Mouse (Mus musculus) small intestine, adult 2 months (tissue): ENCODE data around the gene Lef1.

Source experiments
- CTCF ChIP-seq: fragments of 200-500 bp; IDR thresholded peaks from 2 replicates; pipeline ENCODE4 v1.5.1; 2012; ENCODE audit warnings: low read depth, mild to moderate bottlenecking, control low read depth, inconsistent platforms, low read length, moderate library complexity, mixed read lengths; ENCODE audit not compliant: insufficient replicate concordance, insufficient read length; ENCODE audit errors: extremely low read depth
- POLR2A ChIP-seq: fragments of 200-500 bp; IDR thresholded peaks from 2 replicates; pipeline ENCODE4 v1.6.1; 2012; ENCODE audit warnings: low read depth, mild to moderate bottlenecking, control low read depth, inconsistent platforms, low read length, moderate library complexity

GRCm38 (mm10) chr3:131065001-131065400 is 45.3 kb upstream of the Lef1 start:
- no peak for TF ChIP-seq CTCF
- no peak for TF ChIP-seq POLR2A
